ENCODE assay signal across 24 mouse cellular contexts in the genomic region with DNA sequence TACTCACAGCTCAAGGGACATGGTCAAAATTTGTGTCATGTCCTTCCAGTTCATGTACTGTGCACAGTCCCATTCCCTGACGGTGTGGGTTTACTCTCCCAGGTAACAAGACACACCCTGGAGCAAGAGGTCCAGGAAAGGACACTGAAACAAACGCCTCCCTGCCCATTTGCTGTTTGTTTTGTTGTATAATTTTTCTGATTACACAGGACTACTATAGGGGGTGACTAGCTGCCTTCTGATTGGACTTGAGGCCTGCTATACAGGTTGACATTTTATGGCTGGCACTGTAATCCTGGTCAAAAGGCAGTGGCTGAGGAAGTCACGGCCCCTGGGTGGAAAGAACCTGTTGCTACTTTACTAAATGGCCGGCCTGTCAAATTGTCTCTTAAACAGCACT. TPM values are rescaled to one million over a fixed set of nuclear protein-coding genes. Genes with fewer than 3 reads are reported as not detected.
DNase-seq lines count a peak whose midpoint lies in the region; ATAC-seq and TF ChIP-seq lines count a peak whose summit lies in the region.
"Had no signal": no experiment of that assay in that cellular context is flagged by ENCODE, and none has a peak within 500 bp of the region (broad histone marks: within the 10 kb centered on the region; RNA-seq: fewer than 3 reads in every experiment).

No protein-coding gene starts in this region.

- DNase-seq in lung, adult 2 months = peak; percentile 1
- DNase-seq in lung, postnatal 14 days = no peak
- peak; percentile 81 for DNase-seq in large intestine, adult 2 months (ENCODE audit: low read depth, low spot score)
- DNase-seq in testis, postnatal 10 days (ENCODE audit: low spot score) = peak; percentile 22
- no peak for DNase-seq in spleen, adult 12 weeks (ENCODE audit: low spot score)
- DNase-seq in embryo, embryonic 10.5 days (ENCODE audit: low spot score) = no peak
- DNase-seq: adrenal gland, adult 2 months; adrenal gland, postnatal 36 days; cerebellum, adult 18-20 months; cerebellum, adult 9-10 months; cerebellum, postnatal 14 days; gastrocnemius, postnatal 10 days had no signal

- TF ChIP-seq POLR2A in lung, adult 2 months (IDR thresholded peaks at IDR 0.05; ENCODE audit: borderline replicate concordance, extremely low read depth, low read depth, low read length) = no peak

- no peak overlapping the region for H3K4me3 ChIP-seq in lung, adult 2 months (replicated peaks; ENCODE audit: extremely low read depth, low read depth, low read length)
- H3K4me3 ChIP-seq in intestine, embryonic 16.5 days (ENCODE audit: low read length) = no peak overlapping the region
- H3K4me3 ChIP-seq: embryonic facial prominence, embryonic 12.5 days; embryonic facial prominence, embryonic 15.5 days; forebrain, embryonic 15.5 days; hindbrain, embryonic 10.5 days; hindbrain, embryonic 13.5 days had no signal

- peak; percentile 70 for ATAC-seq in intestine, embryonic 16.5 days
- ATAC-seq: CD4-positive, CD25-positive, alpha-beta regulatory T cell, adult 4 months; forebrain, embryonic 15.5 days; hindbrain, embryonic 16.5 days had no signal

- 53% methylated on average over 4 of the region's 4 CpGs for WGBS in lung, adult 2 months
- WGBS in intestine, embryonic 16.5 days = 50% methylated on average over 4 of the region's 4 CpGs
- WGBS in large intestine, adult 2 months = 19% methylated on average over 4 of the region's 4 CpGs

- no peaks in the 10 kb centered on the region for H3K36me3 ChIP-seq in intestine, embryonic 16.5 days (ENCODE audit: control insufficient read depth, insufficient read depth, low read length)
- H3K36me3 ChIP-seq: embryonic facial prominence, embryonic 12.5 days; embryonic facial prominence, embryonic 15.5 days; forebrain, embryonic 15.5 days; hindbrain, embryonic 10.5 days; hindbrain, embryonic 13.5 days had no signal

- H3K4me2 ChIP-seq in intestine, embryonic 16.5 days (ENCODE audit: low read depth, low read length) = no peak overlapping the region
- H3K4me2 ChIP-seq: embryonic facial prominence, embryonic 12.5 days; embryonic facial prominence, embryonic 15.5 days; forebrain, embryonic 15.5 days; heart, embryonic 11.5 days; hindbrain, embryonic 13.5 days had no signal

- H3K27me3 ChIP-seq in intestine, embryonic 16.5 days (replicated peaks; ENCODE audit: control insufficient read depth, insufficient read depth, low read length) = no peaks in the 10 kb centered on the region
- H3K27me3 ChIP-seq: embryonic facial prominence, embryonic 12.5 days; embryonic facial prominence, embryonic 15.5 days; forebrain, embryonic 15.5 days; hindbrain, embryonic 13.5 days had no signal

- no peak overlapping the region for H3K9ac ChIP-seq in intestine, embryonic 16.5 days (ENCODE audit: low read depth, low read length)
- H3K9ac ChIP-seq: embryonic facial prominence, embryonic 12.5 days; embryonic facial prominence, embryonic 15.5 days; forebrain, embryonic 15.5 days; hindbrain, embryonic 13.5 days had no signal

- no peaks in the 10 kb centered on the region for H3K4me1 ChIP-seq in lung, adult 2 months (ENCODE audit: control insufficient read depth, insufficient read depth, low read length)
- H3K4me1 ChIP-seq in intestine, embryonic 16.5 days (ENCODE audit: control insufficient read depth, insufficient read depth, low read length) = no peaks in the 10 kb centered on the region
- H3K4me1 ChIP-seq: embryonic facial prominence, embryonic 12.5 days; embryonic facial prominence, embryonic 15.5 days; forebrain, embryonic 15.5 days; hindbrain, embryonic 10.5 days had no signal

- H3K27ac ChIP-seq in intestine, embryonic 16.5 days (ENCODE audit: low read length) = no peak overlapping the region
- H3K27ac ChIP-seq: embryonic facial prominence, embryonic 12.5 days; embryonic facial prominence, embryonic 15.5 days; forebrain, embryonic 15.5 days; hindbrain, embryonic 10.5 days; hindbrain, embryonic 13.5 days had no signal

- H3K9me3 ChIP-seq in intestine, embryonic 16.5 days (ENCODE audit: control insufficient read depth, low read length) = no peaks in the 10 kb centered on the region
- H3K9me3 ChIP-seq: embryonic facial prominence, embryonic 12.5 days; embryonic facial prominence, embryonic 15.5 days; forebrain, embryonic 15.5 days; hindbrain, embryonic 10.5 days; hindbrain, embryonic 13.5 days had no signal

- no peak for TF ChIP-seq CTCF in lung, adult 2 months (IDR thresholded peaks at IDR 0.05; ENCODE audit: insufficient read depth, low read length)

RNA-seq across cellular contexts. Expression of gene Aqp12, which starts 16.2 kb away (rescaled TPM):
- 0.14 TPM in 1 of 2 replicates, not detected in the other for polyA plus RNA-seq in lung, adult 2 months (2012; rRNA removed)
- 8.3 and 11.8 TPM in 2 replicates for polyA plus RNA-seq in intestine, embryonic 16.5 days (2015; fragmentation: Nextera tagmentation; extraction: Ambion mirVana)
- 0.12 TPM in 1 of 2 replicates, not detected in the other for polyA plus RNA-seq in large intestine, adult 2 months (2012; rRNA removed)
- polyA plus RNA-seq: adrenal gland, adult 2 months; C2C12; CD4-positive, CD25-positive, alpha-beta regulatory T cell, adult 4 months; embryonic facial prominence, embryonic 12.5 days; embryonic facial prominence, embryonic 15.5 days; forebrain, embryonic 11.5 days; forebrain, embryonic 15.5 days; heart, embryonic 11.5 days; heart, postnatal 0 days; hindbrain, embryonic 10.5 days; hindbrain, embryonic 13.5 days; hindbrain, embryonic 16.5 days had no signal

RNA-seq across cellular contexts. Expression of gene Gpr35, which starts 39.2 kb away (rescaled TPM):
- polyA plus RNA-seq in lung, adult 2 months (2012; rRNA removed) = 5.5 and 8.2 TPM in 2 replicates
- polyA plus RNA-seq in intestine, embryonic 16.5 days (2015; fragmentation: Nextera tagmentation; extraction: Ambion mirVana) = 8.4 and 11.5 TPM in 2 replicates
- polyA plus RNA-seq in large intestine, adult 2 months (2012; rRNA removed) = 21.9 and 37.1 TPM in 2 replicates

RNA-seq across cellular contexts. Expression of gene Capn10, which starts 55.7 kb away (rescaled TPM):
- 26.8 and 27.3 TPM in 2 replicates for polyA plus RNA-seq in lung, adult 2 months (2012; rRNA removed)
- 31.1 and 32.1 TPM in 2 replicates for polyA plus RNA-seq in intestine, embryonic 16.5 days (2015; fragmentation: Nextera tagmentation; extraction: Ambion mirVana)
- polyA plus RNA-seq in large intestine, adult 2 months (2012; rRNA removed) = 25.1 and 31.3 TPM in 2 replicates

Comparison
In these comparisons a context has a peak if more than half of its experiments do, and no peak if none do; other contexts are left out.
1. DNase-seq: peak in lung, adult 2 months (single experiment), large intestine, adult 2 months (single experiment) and testis, postnatal 10 days (single experiment); none in lung, postnatal 14 days (single experiment), spleen, adult 12 weeks (single experiment) and embryo, embryonic 10.5 days (single experiment).